Mouse (Mus musculus): Measurements from ENCODE around the gene Mettl2. TPM values are rescaled to one million over a fixed set of nuclear protein-coding genes. Genes with fewer than 3 reads are reported as not detected.

The Mettl2 gene
- polyA plus RNA-seq, 1 experiment = 18.5 TPM

GRCm38 (mm10) chr11:105164516-105165510, 38.6 kb downstream of the Mettl2 start:
- H3K79me2 ChIP-seq (ENCODE audit: control insufficient read depth, insufficient read depth) = no peaks in the 10 kb centered on the region
- H3K27me3 ChIP-seq (ENCODE audit: control insufficient read depth, insufficient read depth, insufficient read length) = no peaks in the 10 kb centered on the region
- H3ac ChIP-seq (ENCODE audit: control insufficient read depth, insufficient read length, low read depth) = no peak overlapping the region
- no peaks in the 10 kb centered on the region for H3K36me3 ChIP-seq (ENCODE audit: control insufficient read depth, insufficient read depth)
- H3K4me3 ChIP-seq (ENCODE audit: insufficient read depth, poor library complexity, severe bottlenecking) = no peak overlapping the region
- H3K79me3 ChIP-seq (ENCODE audit: low read depth) = no peaks in the 10 kb centered on the region
- no peak for TF ChIP-seq MAX (IDR thresholded peaks at IDR 0.05)
- no peak for TF ChIP-seq CEBPB (IDR thresholded peaks at IDR 0.05; ENCODE audit: low read depth)
- TF ChIP-seq MYOG (IDR thresholded peaks at IDR 0.05; ENCODE audit: control insufficient read depth, extremely low read depth, insufficient read length) = no peak
- TF ChIP-seq FOSL1 (IDR thresholded peaks at IDR 0.05; ENCODE audit: insufficient read depth, low read length, poor library complexity, severe bottlenecking) = no peak
- TF ChIP-seq CTCF (IDR thresholded peaks at IDR 0.05; ENCODE audit: control insufficient read depth, insufficient read depth, insufficient read length) = no peak
- no peak for TF ChIP-seq MYOD1 (IDR thresholded peaks at IDR 0.05; ENCODE audit: control insufficient read depth, insufficient read length, low read depth)
- no peak for TF ChIP-seq USF1 (IDR thresholded peaks at IDR 0.05; ENCODE audit: low read depth)

GRCm38 (mm10) chr11:105166780-105167179, 40.6 kb downstream of the Mettl2 start:
- Histone ChIP-seq H3K27me3 (ENCODE audit: control insufficient read depth, insufficient read depth, insufficient read length) (no peaks in the 10 kb centered on the region), H3ac (ENCODE audit: control insufficient read depth, insufficient read length, low read depth) (no peak overlapping the region), H3K79me3 (ENCODE audit: low read depth) (no peaks in the 10 kb centered on the region), H3K79me2 (ENCODE audit: control insufficient read depth, insufficient read depth) (no peaks in the 10 kb centered on the region), H3K4me3 (ENCODE audit: insufficient read depth, poor library complexity, severe bottlenecking) (no peak overlapping the region), H3K36me3 (ENCODE audit: control insufficient read depth, insufficient read depth) (no peaks in the 10 kb centered on the region)
- TF ChIP-seq MYOG (IDR thresholded peaks at IDR 0.05; ENCODE audit: control insufficient read depth, extremely low read depth, insufficient read length) = no peak
- TF ChIP-seq MAX (IDR thresholded peaks at IDR 0.05) = no peak
- TF ChIP-seq FOSL1 (IDR thresholded peaks at IDR 0.05; ENCODE audit: insufficient read depth, low read length, poor library complexity, severe bottlenecking) = no peak
- no peak for TF ChIP-seq MYOD1 (IDR thresholded peaks at IDR 0.05; ENCODE audit: control insufficient read depth, insufficient read length, low read depth)
- TF ChIP-seq USF1 (IDR thresholded peaks at IDR 0.05; ENCODE audit: low read depth) = no peak
- no peak for TF ChIP-seq CEBPB (IDR thresholded peaks at IDR 0.05; ENCODE audit: low read depth)
- no peak for TF ChIP-seq CTCF (IDR thresholded peaks at IDR 0.05; ENCODE audit: control insufficient read depth, insufficient read depth, insufficient read length)

- Histone ChIP-seq H3K79me3 (ENCODE audit: low read depth) (peaks cover 17% of the 10 kb centered on the region), H3K4me3 (ENCODE audit: insufficient read depth, poor library complexity, severe bottlenecking) (no peak within 1 kb of the TSS), H3K27me3 (ENCODE audit: control insufficient read depth, insufficient read depth, insufficient read length) (no peaks in the 10 kb centered on the region), H3K79me2 (ENCODE audit: control insufficient read depth, insufficient read depth) (peaks cover 40% of the 10 kb centered on the region), H3K36me3 (ENCODE audit: control insufficient read depth, insufficient read depth) (peaks cover 6% of the 10 kb centered on the region), H3ac (ENCODE audit: control insufficient read depth, insufficient read length, low read depth) (no peak within 1 kb of the TSS)
- TF ChIP-seq CTCF (IDR thresholded peaks at IDR 0.05; ENCODE audit: control insufficient read depth, insufficient read depth, insufficient read length) (no peak), FOSL1 (IDR thresholded peaks at IDR 0.05; ENCODE audit: insufficient read depth, low read length, poor library complexity, severe bottlenecking) (no peak)
Observed at GRCm38 (mm10) chr11:105178516-105178915, 52.3 kb downstream of the Mettl2 start, which contains the start of gene Tlk2. Gene Tlk2, plus strand, starts transcription at chr11:105178807.

GRCm38 (mm10) chr11:105179523-105179922, 53.3 kb downstream of the Mettl2 start:
- H3K36me3 ChIP-seq (ENCODE audit: control insufficient read depth, insufficient read depth) = peaks cover 14% of the 10 kb centered on the region
- TF ChIP-seq CTCF (IDR thresholded peaks at IDR 0.05; ENCODE audit: control insufficient read depth, insufficient read depth, insufficient read length) (no peak), USF1 (IDR thresholded peaks at IDR 0.05; ENCODE audit: low read depth) (no peak), MYOG (IDR thresholded peaks at IDR 0.05; ENCODE audit: control insufficient read depth, extremely low read depth, insufficient read length) (no peak), FOSL1 (IDR thresholded peaks at IDR 0.05; ENCODE audit: insufficient read depth, low read length, poor library complexity, severe bottlenecking) (no peak), CEBPB (IDR thresholded peaks at IDR 0.05; ENCODE audit: low read depth) (no peak)
- no peak overlapping the region for H3ac ChIP-seq (ENCODE audit: control insufficient read depth, insufficient read length, low read depth)
- peaks cover 50% of the 10 kb centered on the region for H3K79me2 ChIP-seq (ENCODE audit: control insufficient read depth, insufficient read depth)
- no peaks in the 10 kb centered on the region for H3K27me3 ChIP-seq (ENCODE audit: control insufficient read depth, insufficient read depth, insufficient read length)
- no peak overlapping the region for H3K4me3 ChIP-seq (ENCODE audit: insufficient read depth, poor library complexity, severe bottlenecking)
- peaks cover 27% of the 10 kb centered on the region for H3K79me3 ChIP-seq (ENCODE audit: low read depth)

GRCm38 (mm10) chr11:105180471-105181091, 54.4 kb downstream of the Mettl2 start:
- no peak for TF ChIP-seq USF1 (IDR thresholded peaks at IDR 0.05; ENCODE audit: low read depth)
- no peak for TF ChIP-seq FOSL1 (IDR thresholded peaks at IDR 0.05; ENCODE audit: insufficient read depth, low read length, poor library complexity, severe bottlenecking)
- no peak for TF ChIP-seq CTCF (IDR thresholded peaks at IDR 0.05; ENCODE audit: control insufficient read depth, insufficient read depth, insufficient read length)
- no peak for TF ChIP-seq CEBPB (IDR thresholded peaks at IDR 0.05; ENCODE audit: low read depth)
- TF ChIP-seq MYOG (IDR thresholded peaks at IDR 0.05; ENCODE audit: control insufficient read depth, extremely low read depth, insufficient read length) = no peak
- no peak for TF ChIP-seq MYOD1 (IDR thresholded peaks at IDR 0.05; ENCODE audit: control insufficient read depth, insufficient read length, low read depth)
- no peak for TF ChIP-seq MAX (IDR thresholded peaks at IDR 0.05)
- H3ac ChIP-seq (ENCODE audit: control insufficient read depth, insufficient read length, low read depth) = peak overlapping the region; percentile 81
- H3K4me3 ChIP-seq (ENCODE audit: insufficient read depth, poor library complexity, severe bottlenecking) = peak overlapping the region; percentile 94
- peaks cover 25% of the 10 kb centered on the region for H3K36me3 ChIP-seq (ENCODE audit: control insufficient read depth, insufficient read depth)
- H3K79me2 ChIP-seq (ENCODE audit: control insufficient read depth, insufficient read depth) = peaks cover 60% of the 10 kb centered on the region
- peaks cover 37% of the 10 kb centered on the region for H3K79me3 ChIP-seq (ENCODE audit: low read depth)
- no peaks in the 10 kb centered on the region for H3K27me3 ChIP-seq (ENCODE audit: control insufficient read depth, insufficient read depth, insufficient read length)
